In the genomic region with DNA sequence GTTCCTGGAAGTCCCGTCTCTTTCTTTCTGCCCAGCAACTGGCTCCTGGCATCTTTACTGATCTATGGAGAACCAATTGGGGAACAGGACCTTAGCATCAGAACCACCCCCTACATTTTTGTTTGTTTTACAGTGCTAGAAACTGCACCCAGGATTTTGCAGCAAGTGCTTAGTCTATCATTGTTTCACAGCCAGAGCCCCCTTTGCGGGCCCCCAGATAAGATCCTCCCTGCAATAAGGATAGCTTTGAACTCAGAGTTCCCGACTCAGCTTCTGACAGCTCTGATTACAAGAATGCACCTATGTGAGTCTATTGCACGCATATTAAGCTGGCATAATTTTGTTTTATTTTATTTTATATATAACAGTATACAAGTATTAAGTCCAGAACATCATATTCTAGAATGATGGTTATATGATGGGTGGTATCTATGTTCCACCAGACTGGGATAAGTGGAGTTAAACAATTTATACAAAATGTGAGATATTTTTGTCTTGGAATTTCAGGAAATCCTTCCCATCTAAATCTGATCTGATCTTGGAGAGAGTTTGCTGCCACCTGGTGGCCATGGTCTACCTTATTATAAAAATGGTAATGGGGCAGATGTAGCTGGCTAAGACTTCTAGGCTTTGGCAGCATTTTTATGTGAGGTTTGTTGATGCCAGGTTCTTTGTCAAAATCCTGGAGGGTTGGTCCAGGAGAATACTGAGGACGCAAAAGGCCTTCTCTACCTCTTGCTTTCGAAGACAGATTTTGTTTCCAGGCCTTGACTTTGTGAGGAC, we compare ENCODE assay signal across 8 mouse cellular contexts. TPM values are rescaled to one million over a fixed set of nuclear protein-coding genes. Genes with fewer than 3 reads are reported as not detected.
DNase-seq lines count a peak whose midpoint lies in the region; ATAC-seq and TF ChIP-seq lines count a peak whose summit lies in the region.

No protein-coding gene starts in this region.

- ATAC-seq in common myeloid progenitor, adult 5-6 weeks (replicated peaks; ENCODE audit: low read depth, poor library complexity, severe bottlenecking): 0 out of 2 replicates have a peak, but pooled peaks have one; percentile 36
- no peak for ATAC-seq in intestine, postnatal 0 days
- no peak for ATAC-seq in monocyte, adult 5-6 weeks (replicated peaks; ENCODE audit: insufficient number of reproducible peaks, low FRiP score, low TSS enrichment, poor library complexity, severe bottlenecking)

- whole genome bisulfite sequencing in intestine, postnatal 0 days: 59% methylated on average over 6 of the region's 6 CpGs

- H3K9me3 ChIP-seq in intestine, postnatal 0 days (ENCODE audit: control insufficient read depth): no peaks in the 10 kb centered on the region

- peak; percentile 70 to 81 for DNase-seq in adrenal gland, adult 18-20 months (ENCODE audit: low spot score in 2 of 2)
- peak; percentile 83 for DNase-seq in gastrocnemius, adult 2 months
- DNase-seq in left cerebral cortex, postnatal 25 days (ENCODE audit: low spot score in 2 of 2): peak; percentile 80 to 85
- peak; percentile 79 for DNase-seq in mesoderm, embryonic 11.5 days (ENCODE audit: low read depth, low spot score)
- peak; percentile 42 for DNase-seq in skeletal muscle tissue, adult 2 months (ENCODE audit: low read depth, low spot score)

- H3K27me3 ChIP-seq in intestine, postnatal 0 days (replicated peaks; ENCODE audit: control insufficient read depth, insufficient read depth, low read length): no peaks in the 10 kb centered on the region

- TF ChIP-seq CTCF in gastrocnemius, adult 2 months (IDR thresholded peaks at IDR 0.05): peak; percentile 87
- TF ChIP-seq CTCF in intestine, postnatal 0 days (IDR thresholded peaks at IDR 0.05; ENCODE audit: low read depth): peak; percentile 80

- peak overlapping the region; percentile 4 for H3K27ac ChIP-seq in gastrocnemius, adult 2 months
- H3K27ac ChIP-seq in intestine, postnatal 0 days (ENCODE audit: low read depth, low read length): no peak overlapping the region

- no peak overlapping the region for H3K4me3 ChIP-seq in gastrocnemius, adult 2 months
- H3K4me3 ChIP-seq in intestine, postnatal 0 days (ENCODE audit: low read depth, low read length): no peak overlapping the region

- peaks cover 13% of the 10 kb centered on the region for H3K36me3 ChIP-seq in intestine, postnatal 0 days (ENCODE audit: control insufficient read depth, insufficient read depth)

- H3K4me2 ChIP-seq in intestine, postnatal 0 days (replicated peaks; ENCODE audit: low read depth): no peak overlapping the region

- intact Hi-C loops in gastrocnemius, adult 2 months (cut with DNase I): loop anchor here (1.0 to 5.0 kb wide), 3 partner anchors 31 to 114 kb away; partner anchors contain the start of gene Ube2r2
- intact Hi-C loops in left cerebral cortex, postnatal 25 days (cut with DNase I): loop anchor here (1.0 to 5.0 kb wide), 2 partner anchors 37 to 114 kb away; no protein-coding TSS in a partner anchor

- peaks cover 3% of the 10 kb centered on the region; the same call in 1 of the 2 replicates for H3K4me1 ChIP-seq in intestine, postnatal 0 days (replicated peaks; ENCODE audit: control insufficient read depth, insufficient read depth, low read length)

- no peak overlapping the region for H3K9ac ChIP-seq in intestine, postnatal 0 days (ENCODE audit: low read depth, low read length)

RNA-seq across cellular contexts. Expression of gene Ube2r2, which starts 30.3 kb away (rescaled TPM):
- 10 to 100 TPM; 82.4 to 98.4 TPM for total RNA-seq in adrenal gland, adult 18-20 months (2021)
- total RNA-seq in common myeloid progenitor, adult 5-6 weeks (2017): 34.3 and 36.5 TPM in 2 replicates
- 100 to 1,000 TPM; 152 to 193 TPM for total RNA-seq in gastrocnemius, adult 2 months (2021)
- polyA plus RNA-seq in intestine, postnatal 0 days (2015; fragmentation: Nextera tagmentation; extraction: Ambion mirVana): 64.5 and 67.9 TPM in 2 replicates
- total RNA-seq in left cerebral cortex, postnatal 25 days (2021): 10 to 100 TPM; 84.1 to 87.1 TPM
- 34.8 to 50.0 TPM (median 44.1 TPM) in 3 replicates for total RNA-seq in monocyte, adult 5-6 weeks (2017)

RNA-seq across cellular contexts. Expression of gene Nol6, which starts 41.6 kb away (rescaled TPM):
- total RNA-seq in adrenal gland, adult 18-20 months (2021): 10 to 100 TPM; 50.0 to 59.8 TPM
- 19.7 and 33.3 TPM in 2 replicates for total RNA-seq in common myeloid progenitor, adult 5-6 weeks (2017)
- 10 to 100 TPM; 13.9 to 17.5 TPM for total RNA-seq in gastrocnemius, adult 2 months (2021)
- 7.7 and 8.4 TPM in 2 replicates for polyA plus RNA-seq in intestine, postnatal 0 days (2015; fragmentation: Nextera tagmentation; extraction: Ambion mirVana)
- 10 to 100 TPM; 80.2 to 89.6 TPM for total RNA-seq in left cerebral cortex, postnatal 25 days (2021)
- 18.0 to 23.8 TPM (median 22.2 TPM) in 3 replicates for total RNA-seq in monocyte, adult 5-6 weeks (2017)
